Comparison of ENCODE assay signal across 18 mouse cellular contexts in the genomic region with DNA sequence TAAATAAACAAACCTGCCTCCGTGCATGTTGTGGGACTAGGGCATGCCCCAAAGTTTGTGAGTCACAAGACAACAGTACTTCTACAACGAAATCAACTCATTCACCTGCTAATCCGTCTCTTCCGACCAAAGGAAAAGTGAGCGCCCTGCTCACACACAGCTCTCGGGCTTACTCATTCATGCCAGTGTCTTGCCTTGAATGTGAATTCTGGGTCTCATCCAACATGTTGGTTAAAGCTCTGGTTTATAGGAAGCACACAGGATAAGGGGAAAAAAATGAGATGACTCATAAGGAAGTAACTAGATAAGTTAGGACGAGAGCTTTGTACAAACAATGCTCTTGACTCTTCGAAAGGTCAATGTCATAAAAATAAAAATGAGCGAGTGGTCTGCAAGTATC. TPM values are rescaled to one million over a fixed set of nuclear protein-coding genes. Genes with fewer than 3 reads are reported as not detected.
"Had no signal": no experiment of that assay in that cellular context is flagged by ENCODE, and none has a peak within 500 bp of the region (broad histone marks: within the 10 kb centered on the region; RNA-seq: fewer than 3 reads in every experiment).

No protein-coding gene starts in this region.

- H3K9ac ChIP-seq: limb, embryonic 12.5 days; liver, embryonic 14.5 days; lung, embryonic 14.5 days; midbrain, embryonic 15.5 days; neural tube, embryonic 13.5 days had no signal

- ATAC-seq: midbrain, embryonic 15.5 days had no signal

- H3K4me3 ChIP-seq: limb, embryonic 12.5 days; megakaryocyte, embryonic 14.5 days; midbrain, embryonic 15.5 days; neural tube, embryonic 13.5 days had no signal

- H3K9me3 ChIP-seq: limb, embryonic 12.5 days; midbrain, embryonic 15.5 days; neural tube, embryonic 13.5 days had no signal

- H3K27ac ChIP-seq: limb, embryonic 12.5 days; liver, embryonic 14.5 days; macrophage; midbrain, embryonic 15.5 days; neural tube, embryonic 13.5 days had no signal

- DNase-seq: kidney, adult 8-10 months; kidney, postnatal 25 days; liver; lung, embryonic 14.5 days; lung, postnatal 14 days; right cerebral cortex, postnatal 14 days; thymus, postnatal 36 days had no signal

- H3K4me2 ChIP-seq: limb, embryonic 12.5 days; lung, embryonic 14.5 days; midbrain, embryonic 11.5 days; midbrain, embryonic 15.5 days; neural tube, embryonic 13.5 days had no signal

- H3K36me3 ChIP-seq: limb, embryonic 12.5 days; midbrain, embryonic 15.5 days; neural tube, embryonic 13.5 days had no signal

RNA-seq across cellular contexts. Expression of a gene that starts 4.8 kb away (rescaled TPM):
- total RNA-seq: monocyte, adult 5-6 weeks had no signal

RNA-seq across cellular contexts. Expression of a gene that starts 21.6 kb away (rescaled TPM):
- total RNA-seq: layer of hippocampus, postnatal 25 days had no signal
- polyA plus RNA-seq: kidney, embryonic 16.5 days; limb, embryonic 12.5 days; lung, embryonic 14.5 days; midbrain, embryonic 11.5 days; neural tube, embryonic 13.5 days; stomach, embryonic 16.5 days had no signal

RNA-seq across cellular contexts. Expression of a gene that starts 43.2 kb away (rescaled TPM):
- total RNA-seq: monocyte, adult 5-6 weeks had no signal
- polyA plus RNA-seq: limb, embryonic 12.5 days; lung, embryonic 14.5 days; macrophage; midbrain, embryonic 11.5 days; neural tube, embryonic 13.5 days had no signal
